Mouse (Mus musculus) R1 (cell line): ENCODE data around the gene Ticam1.

Source experiments
- DNase-seq: peaks from one replicate; pipeline ENCODE4 v3.0.0-alpha.2; 2018; ENCODE audit warnings: low read depth, low spot score

Ticam1 gene

DNA sequence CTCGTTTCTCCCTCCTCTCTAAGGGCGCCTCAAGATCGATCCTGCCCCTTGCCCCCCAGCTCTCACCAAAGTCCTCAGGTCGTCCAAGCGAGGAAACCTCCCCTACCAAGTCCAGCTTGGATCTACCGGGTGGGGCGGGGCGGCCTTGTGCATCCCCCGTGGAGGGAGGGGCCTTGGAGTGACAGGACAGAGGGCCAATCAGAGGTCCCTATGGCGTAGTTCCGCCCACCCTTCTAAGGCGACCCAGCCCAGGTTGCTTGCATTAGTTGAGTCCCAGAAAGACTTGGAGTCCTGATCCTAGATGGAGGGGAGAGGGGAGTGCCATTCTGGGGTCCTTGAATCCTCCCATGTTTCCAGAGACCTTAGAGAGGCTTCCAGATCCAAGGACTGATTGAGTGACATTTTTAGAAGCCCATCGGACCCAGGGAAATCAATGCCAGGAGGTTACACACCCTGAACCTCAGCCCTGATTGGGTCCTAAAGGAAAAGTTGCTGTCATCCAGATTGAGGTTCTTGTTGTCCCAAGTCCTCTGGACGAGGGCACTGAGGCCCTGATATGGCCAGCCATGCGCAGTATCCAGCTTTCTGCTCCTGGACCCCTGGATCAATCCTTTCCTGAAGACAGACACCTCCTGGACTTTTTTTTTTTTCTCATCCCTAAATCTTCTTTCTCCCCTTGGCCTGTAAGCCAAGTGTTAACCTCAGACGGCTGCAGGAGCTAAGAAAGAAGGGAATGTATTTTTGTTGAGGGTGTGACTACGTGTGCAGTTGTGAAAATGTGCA is 14.0 kb upstream of the Ticam1 start:
- peak; percentile 98 for DNase-seq

DNA sequence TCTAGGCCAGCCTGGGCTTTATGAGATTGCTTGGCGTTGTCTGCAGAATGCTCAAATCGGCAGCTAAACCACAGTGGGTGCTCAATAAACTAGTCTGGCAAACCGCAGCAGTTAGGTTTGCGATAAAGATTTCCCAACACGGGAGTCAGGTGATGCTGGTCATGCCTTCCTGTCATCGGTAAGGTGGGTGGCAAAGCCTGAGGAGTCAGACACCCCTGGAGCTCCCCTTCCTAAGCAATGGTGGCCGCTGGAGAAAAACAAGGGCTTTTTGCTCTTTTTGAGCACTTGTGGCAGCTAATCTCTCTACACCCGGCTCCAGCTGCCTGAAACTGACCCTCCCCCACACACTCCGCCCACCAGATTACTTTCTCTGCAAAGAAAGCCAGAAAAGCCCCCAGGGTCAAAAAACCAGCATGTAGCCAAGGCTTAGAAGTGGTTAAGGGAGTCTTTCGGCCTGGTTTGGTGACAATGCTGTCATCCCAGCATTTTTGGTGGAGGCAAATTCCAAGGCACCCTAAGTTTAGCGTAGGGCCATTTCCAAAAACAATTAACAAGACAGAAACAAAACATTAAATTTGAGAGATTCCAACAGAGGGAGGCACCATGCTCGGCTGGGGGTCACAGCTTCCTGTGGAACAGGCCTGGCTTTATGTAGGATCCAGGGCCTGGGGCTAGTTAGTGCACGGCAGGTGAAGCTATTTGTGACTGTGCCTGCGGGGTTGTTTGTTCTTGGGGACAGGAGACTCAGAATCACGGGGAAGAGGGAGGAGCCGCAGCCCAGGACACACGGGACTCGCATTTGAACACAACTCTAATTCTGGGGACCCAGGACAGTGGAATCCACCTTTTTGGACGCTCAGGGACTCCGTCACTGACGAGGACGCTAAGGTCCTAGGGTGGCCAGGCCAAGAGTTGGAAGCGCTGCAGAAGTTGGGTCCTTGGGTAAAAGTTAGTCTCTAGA is 13.1 kb upstream of the Ticam1 start:
- peak; percentile 95 for DNase-seq

DNA sequence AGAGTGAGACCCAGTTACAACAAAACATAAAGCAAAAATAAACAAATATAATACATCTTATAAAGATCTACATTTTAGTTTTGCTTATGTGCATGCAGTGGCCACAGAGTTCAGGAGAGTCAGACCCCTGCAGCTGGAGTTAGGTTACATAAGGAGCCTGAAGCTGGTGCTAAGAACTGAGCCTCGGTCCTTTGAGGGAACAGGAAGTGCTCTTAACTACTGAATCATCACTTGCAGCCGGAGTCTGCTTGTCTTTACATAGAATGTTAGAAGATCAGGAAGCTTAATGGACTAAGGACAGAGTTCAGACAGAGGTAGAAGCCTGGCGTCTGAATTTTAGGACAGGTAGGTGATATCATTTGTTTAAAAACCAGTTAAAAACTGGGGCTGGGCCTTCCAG is 12.3 kb upstream of the Ticam1 start:
- DNase-seq = no peak

DNA sequence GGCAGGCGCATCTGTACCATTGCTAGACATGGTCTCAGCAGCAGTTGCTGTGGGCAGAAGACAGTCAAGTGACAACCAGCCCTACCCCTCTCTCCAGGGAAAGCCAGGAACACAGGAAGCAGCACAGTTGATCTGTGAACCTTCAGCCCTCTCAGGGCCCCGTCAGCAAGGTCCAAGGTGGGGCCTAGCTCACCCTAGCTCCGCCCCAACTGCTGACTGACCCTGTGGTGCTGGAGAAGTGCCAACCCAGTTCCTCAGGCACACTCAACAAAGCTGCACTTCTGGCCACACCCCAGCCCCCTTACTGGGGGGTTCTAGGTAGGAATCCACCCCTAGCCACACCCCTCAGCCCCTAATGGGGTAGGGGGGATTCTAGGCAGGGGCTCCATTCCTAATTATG is 11.2 kb upstream of the Ticam1 start:
- DNase-seq = peak; percentile 87

DNA sequence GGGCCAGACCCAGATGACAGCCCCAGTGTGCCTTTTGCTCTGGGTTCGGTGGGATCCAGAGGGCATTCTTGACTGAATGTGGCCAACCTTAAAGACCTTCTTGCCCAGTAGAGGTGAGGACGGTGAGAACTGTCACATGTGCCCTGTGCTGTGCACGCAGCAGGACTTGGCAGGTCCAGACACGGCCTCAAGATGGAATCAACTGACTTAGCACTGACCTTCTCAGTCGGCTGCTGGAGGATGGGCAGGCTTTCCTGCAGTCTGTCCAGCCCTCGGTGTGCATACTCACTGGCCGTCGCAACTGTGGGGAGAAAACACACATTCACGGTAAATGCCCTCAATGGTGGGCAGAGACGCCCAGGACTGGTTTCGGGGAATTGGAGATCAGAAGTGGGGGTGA is 9.4 kb upstream of the Ticam1 start:
- no peak for DNase-seq

DNA sequence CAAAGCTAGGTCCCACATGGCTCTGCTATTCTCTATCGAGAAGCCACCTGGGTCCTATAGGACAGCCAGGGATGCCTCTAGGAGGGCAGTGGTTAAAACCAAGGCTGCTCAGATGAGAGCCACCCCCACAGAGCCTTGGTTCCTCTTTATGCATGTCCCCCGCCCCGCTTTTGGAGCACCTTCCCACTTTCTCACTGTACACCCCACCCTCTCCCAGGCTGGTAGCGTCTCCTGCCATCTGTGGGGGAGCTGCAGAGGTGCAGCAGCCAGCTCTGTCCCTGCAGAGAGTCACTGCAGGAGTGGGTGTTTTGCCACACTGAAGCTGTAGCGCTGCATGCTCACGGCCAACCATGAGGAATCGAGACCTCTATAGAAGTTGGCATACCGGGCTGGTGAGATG is 6.7 kb upstream of the Ticam1 start:
- no peak for DNase-seq

DNA sequence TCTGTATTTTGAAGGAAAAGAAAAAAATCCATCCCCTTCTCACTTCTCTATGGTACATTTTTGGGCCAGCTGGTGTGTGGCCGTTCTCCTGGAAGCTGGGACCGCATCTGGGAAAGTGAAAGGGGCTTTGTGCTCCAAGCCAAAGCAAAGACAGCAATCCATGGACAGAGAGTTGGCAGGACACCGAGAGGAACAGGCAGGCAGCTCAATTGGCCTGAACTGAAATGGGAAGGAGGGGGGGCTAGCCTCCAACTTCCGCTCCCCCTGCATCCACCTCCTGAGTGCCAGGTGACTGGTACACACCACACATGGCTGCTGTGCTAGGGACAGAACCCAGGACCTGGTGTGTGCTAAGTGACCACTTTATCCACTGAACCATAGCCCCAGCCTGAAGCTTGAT is 6.2 kb upstream of the Ticam1 start:
- DNase-seq = no peak

DNA sequence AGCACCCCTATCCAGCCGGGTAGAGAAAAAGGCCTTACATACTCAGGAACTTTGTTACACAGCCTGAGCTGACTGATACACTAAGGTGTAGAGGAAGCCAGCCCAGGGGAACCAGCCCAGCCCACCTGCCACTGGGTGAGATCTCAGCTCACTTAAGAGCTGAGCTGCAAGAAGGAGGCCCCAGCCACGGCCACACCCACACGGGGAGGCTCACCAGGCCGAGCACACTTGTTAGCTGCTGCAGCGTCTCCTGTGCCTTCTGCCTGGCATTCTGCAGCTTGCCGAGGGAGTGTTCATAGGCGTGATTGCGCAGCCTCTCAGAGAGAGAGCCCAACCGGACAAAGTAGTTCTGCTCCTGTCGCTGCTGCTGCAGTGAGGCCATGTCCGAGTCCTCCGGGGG is 4.6 kb upstream of the Ticam1 start:
- DNase-seq = peak; percentile 72

DNA sequence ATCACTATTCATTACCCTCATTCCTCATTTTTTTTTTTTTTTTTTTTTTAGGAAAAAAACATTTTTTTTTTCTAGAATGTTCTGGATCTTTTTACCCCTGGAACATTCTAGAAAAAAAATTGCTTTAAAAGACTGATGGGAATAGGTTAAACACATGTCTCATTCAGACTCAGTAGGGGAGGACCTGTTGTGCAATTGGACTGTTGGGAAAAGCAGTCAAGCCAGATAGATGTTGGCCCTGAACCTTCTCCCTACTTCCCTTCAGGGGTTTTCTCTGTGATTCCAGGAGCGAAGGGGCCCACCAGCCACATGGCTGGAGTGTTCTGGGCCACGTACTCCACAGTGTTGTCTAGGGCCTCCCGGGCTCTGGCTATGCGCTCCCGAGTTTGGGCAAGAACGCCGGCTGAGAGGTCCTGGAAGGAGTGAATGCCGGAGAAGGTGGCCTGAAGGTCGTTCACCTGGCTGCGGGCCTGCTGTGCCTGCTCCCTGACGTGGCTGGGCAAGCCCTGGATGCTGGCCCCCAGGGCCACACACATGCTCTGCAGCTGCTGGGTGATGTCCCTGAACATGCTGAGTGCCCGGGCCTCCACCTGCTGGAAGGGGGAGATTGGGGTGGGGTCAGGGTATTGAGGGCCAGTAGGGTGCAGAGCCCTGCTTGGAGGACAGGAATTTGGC is 3.0 kb upstream of the Ticam1 start:
- DNase-seq = no peak

DNA sequence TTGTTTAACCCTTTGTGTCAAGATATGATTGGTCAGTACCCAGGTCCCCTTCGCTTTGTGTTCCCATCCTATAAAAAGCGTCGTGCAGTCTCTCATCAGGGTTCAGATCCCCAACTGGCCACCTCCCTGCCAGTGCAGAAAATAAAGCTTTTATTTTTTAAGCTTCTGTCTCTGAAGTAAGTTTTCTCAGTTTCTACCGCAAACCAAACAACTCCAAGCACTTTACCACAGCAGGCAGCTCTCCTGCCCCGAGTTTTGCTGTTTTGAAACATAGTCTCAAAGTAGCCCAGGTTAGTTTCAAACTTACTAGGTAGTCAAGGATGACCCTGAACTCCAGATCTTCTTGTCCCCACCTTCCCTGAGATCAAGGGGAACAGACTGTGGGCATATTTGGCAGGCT is 1.8 kb upstream of the Ticam1 start:
- no peak for DNase-seq

DNA sequence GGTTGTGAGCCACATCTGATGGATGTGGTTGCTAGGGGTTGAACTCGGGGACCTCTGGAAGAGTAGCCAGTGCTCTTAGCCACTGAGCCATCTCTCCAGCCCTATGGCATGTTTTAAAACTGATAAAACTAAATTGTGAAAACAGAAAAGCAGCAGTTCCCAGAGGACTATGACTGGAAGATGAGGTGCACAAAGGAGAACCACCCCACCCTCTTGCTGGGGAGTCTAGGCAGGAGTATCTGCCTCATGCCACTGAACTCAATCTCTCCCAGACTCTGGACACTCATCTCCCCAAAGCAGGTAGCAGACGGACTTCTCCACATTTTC is 944 bp upstream of the Ticam1 start:
- DNase-seq = no peak

DNA sequence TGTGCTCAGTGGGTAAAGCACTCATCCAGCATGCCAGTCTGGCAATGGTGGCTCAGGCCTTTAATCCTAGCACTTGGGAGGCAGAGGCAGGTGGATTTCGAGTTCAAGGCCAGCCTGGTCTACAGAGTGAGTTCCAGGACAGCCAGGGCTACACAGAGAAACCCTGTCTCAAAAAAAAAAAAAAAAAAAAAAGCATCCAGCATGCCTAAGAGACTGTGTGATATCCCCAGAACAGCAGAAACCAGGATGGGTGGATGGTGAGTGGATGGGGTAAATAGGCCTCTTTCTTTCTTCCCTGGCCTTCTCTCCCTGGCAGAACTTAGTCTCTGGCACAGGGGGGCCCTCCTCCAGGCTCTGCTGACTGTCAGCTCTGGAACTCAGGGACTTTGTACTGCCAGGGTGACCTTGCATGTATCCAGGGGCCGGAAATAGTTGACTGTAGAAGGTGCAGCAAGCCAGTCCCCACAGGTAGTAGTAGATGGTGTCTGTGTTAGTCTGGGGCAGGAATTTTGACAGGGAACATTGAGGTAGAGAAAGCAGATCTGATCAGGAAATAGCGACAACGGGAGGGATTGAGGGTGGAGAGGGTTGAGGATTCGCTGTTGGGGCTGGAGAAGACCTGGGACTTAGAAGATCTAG is 625 bp downstream of the Ticam1 start:
- DNase-seq = no peak

DNA sequence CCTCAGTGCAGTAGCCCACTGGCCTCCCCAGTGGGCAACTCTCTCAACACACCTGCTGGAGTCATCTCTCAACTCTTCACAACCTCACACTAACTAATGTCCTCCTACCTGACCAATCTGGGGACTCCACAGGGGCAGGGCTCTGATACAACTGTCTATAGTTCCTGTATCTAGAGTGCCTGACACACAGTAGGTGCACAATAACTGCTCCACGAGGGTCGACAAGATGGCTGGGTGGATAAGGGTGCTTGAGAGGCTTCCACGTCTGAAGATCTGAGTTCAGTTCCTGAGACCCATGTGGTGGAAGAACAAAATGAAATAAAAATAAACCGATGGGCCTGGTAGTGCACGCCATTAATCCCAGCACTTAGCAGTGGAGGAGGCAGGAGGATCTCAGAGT is 2.6 kb downstream of the Ticam1 start:
- DNase-seq = no peak

DNA sequence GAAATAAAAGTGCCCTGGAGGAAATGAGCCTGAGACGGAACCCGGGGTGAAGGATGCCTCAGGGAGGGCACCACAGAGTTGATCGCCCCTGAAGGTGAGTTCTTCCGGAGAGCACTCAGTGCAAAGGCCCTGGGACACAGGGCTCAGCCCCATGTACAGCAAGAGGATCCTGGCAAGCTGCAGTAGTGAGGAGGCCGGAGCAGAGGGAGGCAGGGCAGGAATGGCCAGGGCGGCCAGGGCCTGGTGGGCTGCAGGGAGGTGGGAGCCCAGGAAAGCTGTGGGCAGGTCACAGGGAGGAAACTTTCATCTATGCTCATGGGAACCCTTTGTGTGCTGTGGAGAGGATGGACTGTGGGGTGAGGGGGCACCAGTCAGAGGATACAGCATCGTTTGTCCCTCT is 3.1 kb downstream of the Ticam1 start:
- DNase-seq = no peak

DNA sequence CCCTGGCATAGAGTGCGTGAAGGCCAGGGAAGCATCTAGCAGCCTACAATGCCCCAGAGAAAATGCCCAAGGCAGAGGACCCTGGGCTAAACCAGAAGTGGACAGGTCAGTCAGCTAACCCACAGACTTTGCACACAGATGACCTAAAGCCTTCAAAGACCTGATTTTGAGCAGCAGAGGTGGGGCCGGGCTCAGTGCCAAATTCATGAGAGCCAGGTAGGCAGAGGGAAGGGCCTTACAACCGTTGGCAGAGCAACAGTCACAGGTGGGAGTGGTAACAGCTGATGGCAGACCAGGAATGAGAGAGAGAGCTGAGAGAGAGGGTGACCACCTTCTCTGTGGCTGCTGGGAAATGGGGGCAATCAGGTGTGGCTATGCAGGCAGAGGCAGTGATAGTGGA is 3.9 kb downstream of the Ticam1 start:
- DNase-seq = no peak

DNA sequence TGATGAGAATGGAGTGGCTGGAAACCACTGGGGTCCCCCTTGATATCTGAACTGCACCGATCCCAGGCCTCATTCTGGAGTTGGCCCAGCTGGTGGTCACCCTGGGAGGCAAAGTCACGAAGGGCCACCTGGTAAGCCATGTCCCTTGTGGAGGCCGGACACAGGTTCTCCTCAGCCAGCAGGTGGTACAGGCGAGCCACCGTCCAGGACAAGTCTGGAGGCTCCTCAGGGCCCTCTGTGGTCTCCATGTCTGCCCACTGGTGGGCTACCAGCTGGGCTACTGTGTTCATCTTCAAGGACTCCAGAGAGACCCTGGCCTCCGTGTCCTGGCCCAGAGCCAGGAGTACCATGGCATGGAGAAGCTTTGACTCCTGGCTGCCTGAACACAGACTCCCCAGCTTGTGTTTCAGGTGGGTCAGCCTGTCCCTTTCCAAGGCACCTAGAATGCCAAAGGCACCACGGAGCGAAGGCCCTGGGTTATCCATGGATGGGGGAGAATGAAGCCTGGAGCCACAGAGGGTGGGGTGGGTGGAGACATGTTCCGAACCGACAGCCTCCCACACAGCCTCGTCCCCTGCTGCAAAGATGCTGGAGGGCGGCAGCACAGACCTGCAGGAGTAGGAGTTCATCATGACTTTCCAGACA is 4.9 kb downstream of the Ticam1 start:
- DNase-seq = no peak

DNA sequence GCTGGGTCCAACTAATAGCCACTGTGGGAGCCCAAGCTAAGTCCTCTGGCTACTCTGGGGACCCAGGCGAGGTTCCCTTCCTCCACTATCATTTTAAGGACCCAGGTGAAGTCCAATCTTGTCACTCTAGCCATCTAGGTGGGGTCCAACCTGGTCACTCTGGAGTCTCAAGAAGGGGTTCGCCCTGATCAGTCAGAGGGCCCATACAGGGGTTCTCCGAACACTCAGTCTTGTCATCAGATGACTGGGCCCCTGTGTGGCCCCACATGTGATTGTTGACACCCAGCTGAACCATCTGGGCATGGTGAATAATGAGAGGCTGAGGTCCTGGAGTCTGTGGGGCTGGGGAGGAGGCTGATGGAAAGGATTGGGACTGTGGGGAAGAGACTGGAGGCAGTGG is 6.8 kb downstream of the Ticam1 start:
- DNase-seq = no peak

DNA sequence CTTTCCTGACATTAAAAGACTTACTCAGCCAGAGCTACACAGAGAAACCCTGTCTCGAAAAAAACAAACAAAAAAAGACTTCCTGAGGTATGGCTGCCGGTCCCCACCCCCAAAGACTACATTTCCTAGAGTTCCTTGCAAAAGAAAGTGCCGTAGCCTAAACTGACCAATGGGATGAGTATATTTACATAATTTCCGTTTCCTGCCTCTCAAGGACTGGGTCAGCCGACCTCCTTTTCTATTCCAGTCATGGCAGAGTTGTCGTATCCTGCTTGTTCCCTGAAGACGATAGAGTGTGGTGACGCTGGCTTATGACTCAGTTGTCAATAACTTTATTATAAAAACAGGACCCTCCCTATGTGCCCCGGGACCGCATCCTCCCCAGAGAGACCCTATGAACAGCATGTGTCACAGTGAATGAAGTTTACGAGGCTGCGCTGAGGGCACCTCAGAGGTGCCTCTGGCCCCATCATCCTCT is 7.4 kb downstream of the Ticam1 start:
- peak; percentile 86 for DNase-seq

DNA sequence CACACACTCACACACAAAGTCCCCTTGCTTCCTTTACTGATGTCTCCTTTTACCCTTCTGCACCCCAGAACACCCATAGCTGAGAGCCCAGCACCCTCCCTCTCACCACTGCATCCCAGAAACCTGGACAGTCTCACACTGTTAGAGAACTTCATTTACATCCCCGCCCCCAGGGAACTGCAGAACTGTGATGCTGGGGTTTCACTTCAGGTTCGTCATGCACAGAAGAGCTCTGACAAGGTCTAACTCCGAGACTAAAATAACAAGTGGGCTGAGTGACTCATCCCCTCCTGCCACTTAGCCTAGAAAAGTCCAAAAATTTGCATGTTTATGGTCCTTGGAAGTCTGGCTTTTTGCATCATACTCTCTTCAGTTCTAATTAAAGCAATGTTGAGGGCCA is 10.3 kb downstream of the Ticam1 start:
- peak; percentile 36 for DNase-seq

DNA sequence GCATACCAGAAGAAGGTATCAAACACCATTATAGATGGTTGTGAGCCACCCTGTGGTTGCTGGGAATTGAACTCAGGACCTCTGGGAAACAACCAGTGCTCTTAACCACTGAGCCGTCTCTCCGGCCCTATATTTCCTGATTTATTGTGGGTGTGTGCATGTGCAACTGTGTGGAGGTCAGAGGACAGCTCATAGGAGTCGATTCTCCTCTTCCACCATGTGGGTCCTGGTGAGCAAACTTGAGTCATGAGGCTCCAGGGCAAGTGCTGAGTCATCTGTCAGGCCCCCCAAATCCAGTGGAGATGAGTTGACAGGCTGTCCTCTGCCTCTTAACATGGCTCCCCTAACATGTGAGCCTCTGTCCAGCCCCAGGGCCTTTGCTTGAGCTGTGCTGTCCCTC is 10.7 kb downstream of the Ticam1 start:
- DNase-seq = no peak

DNA sequence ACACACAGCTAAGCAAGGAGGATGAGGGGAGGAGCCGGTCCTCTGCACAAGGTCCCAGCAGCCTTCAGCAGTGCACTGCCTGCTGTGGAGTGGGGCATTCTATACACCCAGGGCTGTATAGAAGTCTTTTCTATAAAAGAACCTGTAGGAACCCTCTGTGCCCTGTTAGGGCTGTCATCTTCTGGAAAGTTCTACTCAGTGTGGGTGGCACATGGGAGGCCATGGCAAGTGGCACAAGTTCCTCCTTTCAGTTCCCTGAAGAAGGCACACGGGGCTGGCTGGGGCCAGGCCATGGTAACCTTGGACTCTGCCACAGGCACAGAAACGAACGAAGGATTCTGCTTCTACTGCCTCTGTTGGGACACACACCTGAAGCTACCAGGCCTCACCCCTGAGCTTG is 11.6 kb downstream of the Ticam1 start:
- DNase-seq = no peak
